Mouse (Mus musculus) spleen, adult 2 months (tissue): Measurements from ENCODE around the gene Tle3.

ENCODE experiments used
- CTCF ChIP-seq: fragments of 200-500 bp; IDR thresholded peaks from 2 replicates; pipeline ENCODE4 v1.5.1; 2011; ENCODE audit warnings: mild to moderate bottlenecking, inconsistent platforms; ENCODE audit not compliant: insufficient read depth, insufficient read length, insufficient replicate concordance; ENCODE audit errors: extremely low read depth
- POLR2A ChIP-seq: fragments of 200-500 bp; IDR thresholded peaks from 2 replicates; pipeline ENCODE4 v1.6.1; 2011; ENCODE audit warnings: low read depth, low read length, inconsistent platforms

DNA sequence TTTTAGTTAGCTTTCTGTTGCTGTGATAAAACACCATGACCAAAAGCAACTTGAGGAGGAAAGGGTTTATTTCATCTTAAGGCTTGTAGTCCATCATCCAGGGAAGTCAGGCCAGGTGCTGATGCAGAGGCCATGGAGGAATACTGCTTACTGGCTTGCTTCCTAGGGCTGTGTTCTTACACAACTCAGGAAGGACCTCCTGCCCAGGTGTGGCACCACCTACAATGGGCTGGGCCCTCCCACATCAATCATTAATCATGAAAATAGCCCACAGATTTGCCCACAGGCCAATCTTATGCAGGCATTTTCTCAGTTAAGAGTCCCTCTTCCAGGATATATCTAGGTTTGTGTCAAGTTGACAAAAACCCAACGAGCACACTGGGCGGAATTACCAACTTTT lies 31.8 kb upstream of the Tle3 start:
- TF ChIP-seq POLR2A = no peak
- TF ChIP-seq CTCF = no peak
